Mouse (Mus musculus) kidney, embryonic 16.5 days (tissue): ENCODE measurements around the gene Mpp4. TPM values are rescaled to one million over a fixed set of nuclear protein-coding genes. Genes with fewer than 3 reads are reported as not detected.
A peak's percentile ranks its signal among the peaks of the same experiment; 100 is the strongest.

ENCODE experiments used
- ATAC-seq: fragments of 200-750 bp; cut with Nextera tagmentation; 2 replicates; pipeline ENCODE4 v1.8.0; 2017; ENCODE audit warnings: moderate TSS enrichment; ENCODE audit not compliant: low FRiP score, low TSS enrichment
- H3K27ac ChIP-seq: fragments of 300-500 bp; sonication (generic); 2 replicates; pipeline ENCODE4 v1.5.1; 2014; ENCODE audit warnings: low read length
- H3K27me3 ChIP-seq: fragments of 300-500 bp; sonication (generic); 2 replicates; pipeline ENCODE4 v1.6.1; 2014; ENCODE audit warnings: low read length, control low read depth, mixed read lengths; ENCODE audit not compliant: insufficient read depth
- H3K36me3 ChIP-seq: fragments of 300-500 bp; sonication (generic); 2 replicates; pipeline ENCODE4 v1.6.1; 2014; ENCODE audit warnings: low read length, control low read depth, mixed read lengths; ENCODE audit not compliant: insufficient read depth
- H3K4me1 ChIP-seq: fragments of 300-500 bp; sonication (generic); 2 replicates; pipeline ENCODE4 v1.6.1; 2014; ENCODE audit warnings: low read length, control low read depth, mixed read lengths; ENCODE audit not compliant: insufficient read depth
- H3K4me2 ChIP-seq: fragments of 300-500 bp; sonication (generic); replicated peaks from 2 replicates; pipeline ENCODE4 v1.6.1; 2014; ENCODE audit warnings: low read depth, low read length
- H3K4me3 ChIP-seq: fragments of 300-500 bp; sonication (generic); 2 replicates; pipeline ENCODE4 v1.5.1; 2014; ENCODE audit warnings: mild to moderate bottlenecking, low read length
- H3K9ac ChIP-seq: fragments of 300-500 bp; sonication (generic); replicated peaks from 2 replicates; pipeline ENCODE4 v1.6.1; 2014; ENCODE audit warnings: low read length
- H3K9me3 ChIP-seq: fragments of 300-500 bp; sonication (generic); 2 replicates; pipeline ENCODE4 v1.6.1; 2016; ENCODE audit warnings: low read length, control low read depth
- WGBS: fragments of 180-500 bp; shearing (Covaris S2); extraction: QIAGEN DNeasy Blood & Tissue Kit; methylation state at CpG from one replicate; pipeline ENCODE4 v1.1.7; 2014; 5-methylcytosine and 5-hydroxymethylcytosine counted together
- polyA plus RNA-seq: library from polyadenylated mRNA; unstranded; fragments of >200 nt; fragmentation: Nextera tagmentation; extraction: Ambion mirVana; gene quantifications from 2 replicates; pipeline ENCODE4 v1.2.1, GENCODE M21; 2015

The Mpp4 gene
- polyA plus RNA-seq, 1 experiment from 2014 or later, result 0.65 TPM

DNA sequence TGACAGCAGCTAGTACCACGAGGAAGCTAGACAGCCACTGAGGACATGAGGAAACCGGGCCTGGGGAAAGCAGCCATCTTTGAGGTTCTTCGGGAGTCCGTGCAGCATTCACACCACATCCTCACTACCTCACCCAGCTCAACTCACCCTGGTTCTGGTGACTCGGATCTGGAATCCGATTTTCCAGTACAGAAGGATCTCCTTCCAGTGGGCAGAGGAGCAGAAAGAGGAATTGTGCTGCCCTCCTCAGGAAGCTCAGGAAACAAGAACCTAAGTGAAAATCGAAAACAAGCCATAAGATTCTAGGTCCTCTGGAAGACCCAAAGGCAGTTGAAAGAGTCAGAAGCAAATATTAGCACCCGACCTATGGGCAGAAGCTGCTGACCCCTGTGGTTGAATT lies 7.1 kb upstream of the Mpp4 start:
- no peak overlapping the region for H3K4me3 ChIP-seq
- no peaks in the 10 kb centered on the region for H3K27me3 ChIP-seq
- peaks cover 27% of the 10 kb centered on the region for H3K36me3 ChIP-seq
- no peak overlapping the region for H3K9ac ChIP-seq
- 85% methylated on average over 8 of the region's 8 CpGs for WGBS
- no peak overlapping the region for H3K4me2 ChIP-seq
- no peaks in the 10 kb centered on the region for H3K9me3 ChIP-seq
- H3K4me1 ChIP-seq, result peaks cover 16% of the 10 kb centered on the region
- no peak for ATAC-seq
- 0 out of 2 replicates have a peak overlapping the region, but pooled peaks have one; percentile 28 for H3K27ac ChIP-seq

DNA sequence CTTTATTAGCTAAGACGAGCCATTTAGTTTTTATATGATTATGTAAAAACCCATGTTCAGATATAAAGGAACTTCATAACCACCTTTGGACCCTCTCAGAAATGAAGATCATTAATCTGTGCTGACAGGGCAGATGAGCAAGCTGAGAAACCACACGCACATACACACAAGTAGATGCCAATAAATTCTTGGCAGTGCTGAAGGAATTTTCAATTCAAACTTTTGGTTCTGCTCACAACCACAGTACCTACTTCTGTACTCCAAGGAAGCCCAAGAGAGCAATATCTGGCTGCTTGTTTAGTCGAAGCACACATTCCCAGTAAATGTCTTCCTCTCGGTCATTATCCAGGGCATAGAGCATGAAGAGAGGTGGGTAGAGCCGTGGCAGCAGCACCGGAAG lies 6.4 kb upstream of the Mpp4 start:
- H3K4me1 ChIP-seq, result peaks cover 16% of the 10 kb centered on the region
- H3K36me3 ChIP-seq, result peaks cover 22% of the 10 kb centered on the region
- H3K9me3 ChIP-seq, result no peaks in the 10 kb centered on the region
- H3K9ac ChIP-seq, result no peak overlapping the region
- no peak overlapping the region for H3K4me3 ChIP-seq
- no peaks in the 10 kb centered on the region for H3K27me3 ChIP-seq
- 75% methylated on average over 6 of the region's 6 CpGs for WGBS
- ATAC-seq, result no peak
- 0 out of 2 replicates have a peak overlapping the region, but pooled peaks have one; percentile 28 for H3K27ac ChIP-seq
- no peak overlapping the region for H3K4me2 ChIP-seq

DNA sequence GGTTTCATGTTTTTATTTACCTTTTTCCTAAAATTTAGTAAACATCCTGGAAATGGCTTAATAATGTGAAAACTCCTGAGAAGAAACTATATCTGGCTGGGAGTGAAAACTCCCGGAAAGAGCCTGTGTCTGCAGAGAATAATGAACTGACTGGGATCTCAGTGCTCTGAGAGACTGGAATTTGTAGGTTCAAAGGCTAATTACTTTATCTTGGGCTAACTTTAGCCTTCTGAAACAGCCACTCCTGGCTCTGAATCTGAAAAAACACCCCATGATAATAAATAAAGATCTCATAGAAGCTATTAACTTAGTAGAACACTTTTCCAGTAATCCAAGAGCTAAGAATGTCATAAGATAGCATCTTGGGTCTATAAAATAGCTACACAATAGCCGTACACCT lies 5.4 kb upstream of the Mpp4 start:
- Histone ChIP-seq H3K4me3 (no peak overlapping the region), H3K27me3 (no peaks in the 10 kb centered on the region), H3K9ac (no peak overlapping the region), H3K27ac (no peak overlapping the region; the same call in 1 of the 2 replicates), H3K4me1 (peaks cover 16% of the 10 kb centered on the region), H3K36me3 (peaks cover 21% of the 10 kb centered on the region), H3K9me3 (no peaks in the 10 kb centered on the region), H3K4me2 (no peak overlapping the region)
- ATAC-seq, result no peak
- 41% methylated on average over 2 of the region's 2 CpGs for WGBS

DNA sequence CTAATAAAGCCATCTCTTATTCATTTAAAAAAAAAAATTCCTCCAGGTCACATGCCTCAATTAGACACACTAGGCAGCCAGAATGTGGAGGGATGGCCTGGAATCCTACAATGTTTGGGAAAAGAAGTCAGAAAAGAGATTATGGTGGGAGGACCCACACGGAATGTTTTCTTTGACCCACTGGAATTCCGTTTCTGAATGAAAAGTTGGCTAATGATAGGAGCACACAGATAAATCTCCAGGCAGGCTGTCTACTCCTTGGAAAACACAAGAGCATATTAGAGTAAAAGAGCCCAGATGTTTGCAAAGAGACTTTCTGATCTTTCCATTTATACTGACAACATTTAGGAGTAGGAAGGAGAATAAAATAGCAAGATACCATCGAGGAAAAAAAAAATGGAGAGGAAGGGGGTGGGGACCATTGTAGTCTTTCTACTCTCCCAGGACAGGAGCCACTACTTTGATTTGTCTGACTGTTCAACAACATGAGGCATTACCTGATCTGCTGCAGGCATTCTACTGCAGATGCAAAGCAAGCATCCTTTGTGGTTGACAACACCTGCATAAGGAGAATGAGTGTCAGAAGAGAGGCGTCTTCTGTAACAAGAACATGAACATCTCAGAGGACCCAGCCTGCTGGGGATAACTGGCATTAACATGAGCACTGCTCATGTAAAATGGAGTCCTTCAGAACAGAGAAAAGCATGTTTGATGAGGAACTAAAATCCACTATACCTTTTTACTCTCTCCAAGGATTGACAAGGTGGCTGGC lies 4.7 kb upstream of the Mpp4 start:
- WGBS, result 57% methylated on average over 4 of the region's 4 CpGs
- no peaks in the 10 kb centered on the region for H3K27me3 ChIP-seq
- H3K9me3 ChIP-seq, result no peaks in the 10 kb centered on the region
- no peak overlapping the region for H3K4me3 ChIP-seq
- H3K36me3 ChIP-seq, result peaks cover 29% of the 10 kb centered on the region
- no peak overlapping the region for H3K9ac ChIP-seq
- peak overlapping the region; percentile 66 for H3K27ac ChIP-seq
- no peak overlapping the region; the same call in 1 of the 2 replicates for H3K4me2 ChIP-seq
- peaks cover 16% of the 10 kb centered on the region for H3K4me1 ChIP-seq
- ATAC-seq, result peak; percentile 41; the same call in 1 of the 2 replicates

DNA sequence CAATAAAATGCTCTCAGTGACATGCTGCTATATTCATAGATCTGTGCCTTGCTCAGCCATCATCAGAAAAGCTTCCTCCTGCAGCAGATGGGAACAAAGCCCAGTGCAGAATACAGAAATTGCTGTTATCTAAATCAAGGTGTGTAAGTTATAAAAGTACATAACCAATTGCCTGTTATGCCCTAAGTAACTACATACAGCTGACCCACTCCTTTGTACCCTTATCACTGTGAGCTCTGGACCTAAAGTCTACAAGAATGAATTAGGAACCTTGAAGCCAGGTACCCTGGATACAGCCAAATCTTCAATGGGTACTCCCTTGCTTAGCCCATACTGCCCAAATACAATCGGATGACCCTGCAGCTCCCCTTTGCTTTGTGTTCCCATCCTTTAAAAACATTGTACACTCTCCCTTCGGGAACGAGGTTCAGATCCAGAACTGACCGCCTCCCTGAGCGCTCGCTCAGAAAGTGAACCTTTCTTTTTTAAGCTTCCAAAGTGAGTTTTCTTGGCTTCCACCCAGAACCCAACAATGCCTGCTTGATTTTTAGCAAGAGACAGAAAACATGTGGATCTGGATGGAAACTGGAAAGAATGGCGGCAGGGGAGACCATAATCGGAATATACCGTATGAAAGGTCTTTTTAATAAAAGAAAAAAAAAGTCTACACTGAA lies 3.2 kb upstream of the Mpp4 start:
- peaks cover 32% of the 10 kb centered on the region for H3K36me3 ChIP-seq
- no peak for ATAC-seq
- peaks cover 10% of the 10 kb centered on the region for H3K4me1 ChIP-seq
- H3K27me3 ChIP-seq, result no peaks in the 10 kb centered on the region
- no peak overlapping the region for H3K4me3 ChIP-seq
- H3K4me2 ChIP-seq, result no peak overlapping the region
- 87% methylated on average over 9 of the region's 9 CpGs for WGBS
- H3K27ac ChIP-seq, result no peak overlapping the region; the same call in 1 of the 2 replicates
- no peaks in the 10 kb centered on the region for H3K9me3 ChIP-seq
- no peak overlapping the region for H3K9ac ChIP-seq

DNA sequence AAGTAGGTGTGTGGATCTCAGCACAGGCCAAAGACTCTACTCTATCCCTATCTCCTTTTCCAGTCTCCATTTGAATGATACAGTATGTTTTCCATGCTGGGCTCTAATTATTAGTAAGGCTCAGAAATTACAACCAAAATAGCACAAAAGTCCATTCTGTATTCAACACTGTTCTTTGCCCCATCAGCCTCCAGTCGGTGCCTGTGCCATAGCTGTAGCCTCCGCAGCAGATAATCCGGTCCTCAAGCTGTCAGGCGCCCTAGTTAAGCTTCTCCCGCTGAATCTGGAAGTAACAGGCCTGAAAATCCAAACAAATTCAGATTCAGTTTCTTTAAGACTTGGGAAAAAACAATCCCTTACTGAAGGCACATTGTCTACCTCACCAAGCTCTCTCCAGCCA lies 729 bp upstream of the Mpp4 start:
- no peak overlapping the region for H3K4me2 ChIP-seq
- H3K4me1 ChIP-seq, result peaks cover 6% of the 10 kb centered on the region; the same call in 1 of the 2 replicates
- no peak for ATAC-seq
- H3K27me3 ChIP-seq, result no peaks in the 10 kb centered on the region
- no peak overlapping the region for H3K9ac ChIP-seq
- no peak overlapping the region for H3K27ac ChIP-seq
- H3K4me3 ChIP-seq, result no peak overlapping the region
- peaks cover 24% of the 10 kb centered on the region for H3K36me3 ChIP-seq
- H3K9me3 ChIP-seq, result no peaks in the 10 kb centered on the region
- 81% methylated on average over 5 of the region's 5 CpGs for WGBS

DNA sequence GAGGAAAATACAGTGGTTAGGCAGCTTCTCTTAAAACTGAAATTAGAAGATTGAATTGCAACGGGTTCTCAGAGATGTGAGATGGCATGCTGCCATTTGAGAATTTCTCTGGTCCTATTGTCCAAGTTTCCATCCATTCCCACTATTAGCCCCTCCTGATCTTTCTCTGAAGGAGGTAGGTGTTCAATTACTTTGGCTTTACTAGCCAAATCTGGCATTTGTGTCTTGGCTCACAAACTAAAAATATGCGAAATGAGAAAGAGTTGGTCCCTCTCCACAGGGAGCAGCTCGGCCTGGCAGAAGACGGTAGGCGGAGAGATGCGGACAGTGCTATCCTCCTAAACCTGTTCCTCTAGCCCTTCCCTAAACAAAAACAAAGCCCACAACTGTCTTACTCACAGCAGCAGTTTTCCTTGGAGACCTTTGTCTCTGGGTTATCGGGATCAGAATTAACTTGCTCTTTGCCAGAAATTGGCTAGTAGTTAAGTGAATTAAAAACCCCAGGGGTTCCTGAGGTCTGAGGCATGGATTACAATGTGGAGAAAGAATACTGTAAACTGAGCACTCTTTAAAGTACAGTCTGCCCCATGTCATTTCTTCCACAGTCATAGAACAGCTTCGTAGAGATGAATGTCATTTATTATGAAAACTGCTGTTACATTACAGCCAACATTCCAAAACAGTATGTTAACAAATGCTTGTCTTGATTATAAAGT lies 722 bp downstream of the Mpp4 start:
- Histone ChIP-seq H3K9ac (no peak overlapping the region), H3K9me3 (no peaks in the 10 kb centered on the region), H3K4me3 (no peak overlapping the region), H3K4me1 (no peaks in the 10 kb centered on the region; the same call in 1 of the 2 replicates), H3K27me3 (no peaks in the 10 kb centered on the region), H3K36me3 (peaks cover 24% of the 10 kb centered on the region), H3K4me2 (no peak overlapping the region), H3K27ac (no peak overlapping the region)
- ATAC-seq, result no peak
- WGBS, result 74% methylated on average over 8 of the region's 8 CpGs

DNA sequence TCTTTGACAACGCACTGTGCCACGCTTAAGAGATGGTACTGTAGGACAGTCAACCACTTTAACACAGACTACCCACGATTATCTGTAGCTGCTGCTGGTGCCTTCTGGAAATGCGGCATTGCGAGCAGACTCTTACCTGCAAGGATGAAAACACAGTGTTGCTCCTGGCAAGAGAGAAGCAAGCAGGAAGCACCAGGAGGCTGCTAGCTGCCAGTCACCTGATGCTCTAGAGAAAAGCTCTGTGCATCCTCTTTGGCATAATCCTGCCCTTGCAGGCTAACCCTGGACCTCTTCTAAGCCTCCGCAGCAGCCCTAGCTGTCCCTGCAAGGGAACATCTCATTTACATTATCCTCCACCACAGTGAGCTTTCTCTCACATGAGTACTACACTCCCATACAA lies 1.8 kb downstream of the Mpp4 start:
- Histone ChIP-seq H3K9ac (no peak overlapping the region), H3K4me3 (no peak overlapping the region), H3K9me3 (no peaks in the 10 kb centered on the region), H3K4me1 (no peaks in the 10 kb centered on the region), H3K4me2 (no peak overlapping the region), H3K27ac (no peak overlapping the region), H3K27me3 (no peaks in the 10 kb centered on the region), H3K36me3 (peaks cover 18% of the 10 kb centered on the region)
- no peak for ATAC-seq
- 92% methylated on average over 6 of the region's 6 CpGs for WGBS

DNA sequence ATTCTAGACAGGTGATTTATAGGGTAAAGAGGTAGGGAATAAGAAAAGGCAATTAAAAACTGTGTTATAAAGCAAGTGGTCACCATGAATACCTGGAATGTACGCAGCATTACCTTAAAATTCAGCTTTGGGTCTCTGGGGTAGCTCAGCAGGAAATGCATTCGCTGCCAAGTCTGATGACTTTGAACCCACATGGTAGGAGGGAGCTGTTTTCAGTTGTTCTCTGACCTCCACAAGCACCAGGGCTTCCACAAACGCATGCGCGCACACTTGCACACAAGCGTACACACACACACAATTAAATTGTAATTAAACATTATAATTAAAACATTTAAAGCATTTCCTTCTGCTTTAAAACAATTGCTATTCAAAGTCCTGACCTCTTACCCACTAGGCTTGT lies 2.3 kb downstream of the Mpp4 start:
- no peak overlapping the region for H3K27ac ChIP-seq
- H3K9me3 ChIP-seq, result no peaks in the 10 kb centered on the region
- H3K4me1 ChIP-seq, result no peaks in the 10 kb centered on the region
- H3K36me3 ChIP-seq, result peaks cover 14% of the 10 kb centered on the region
- no peaks in the 10 kb centered on the region for H3K27me3 ChIP-seq
- H3K4me3 ChIP-seq, result no peak overlapping the region
- no peak overlapping the region for H3K4me2 ChIP-seq
- ATAC-seq, result no peak
- no peak overlapping the region for H3K9ac ChIP-seq
- WGBS, result 83% methylated on average over 6 of the region's 6 CpGs
